Comparison of ENCODE assay signal across 8 mouse cellular contexts in the genomic region with DNA sequence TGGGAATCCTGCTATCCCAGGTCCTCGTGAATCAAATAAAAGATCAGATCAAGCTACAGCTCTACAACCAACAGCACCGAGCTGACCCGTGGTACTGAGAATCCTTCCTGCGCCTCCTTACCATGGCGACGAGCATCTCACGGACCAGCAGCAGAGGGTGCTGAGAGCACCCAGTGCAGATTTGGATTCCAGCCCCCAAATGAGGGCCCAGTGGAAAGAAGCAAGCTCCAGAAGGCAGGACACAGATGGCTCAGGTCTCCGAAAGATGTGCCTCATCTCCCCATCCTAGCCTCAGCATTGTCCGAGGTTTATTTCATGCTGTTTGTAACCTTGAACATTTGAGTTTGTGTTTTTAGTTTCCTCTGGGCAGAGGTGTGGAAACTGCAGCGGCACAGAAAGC. TPM values are rescaled to one million over a fixed set of nuclear protein-coding genes. Genes with fewer than 3 reads are reported as not detected.
DNase-seq lines count a peak whose midpoint lies in the region; ATAC-seq lines count a peak whose summit lies in the region.

No protein-coding gene starts in this region.

- H3K27ac ChIP-seq in heart, embryonic 11.5 days (ENCODE audit: low read depth, low read length): no peak overlapping the region
- H3K27ac ChIP-seq in liver, embryonic 11.5 days (ENCODE audit: low read depth, low read length): no peak overlapping the region
- H3K27ac ChIP-seq in forebrain, embryonic 16.5 days (ENCODE audit: low read length): no peak overlapping the region
- peak overlapping the region; percentile 19; the same call in 1 of the 2 replicates for H3K27ac ChIP-seq in neural tube, embryonic 13.5 days (replicated peaks)

- no peak for ATAC-seq in heart, embryonic 11.5 days (replicated peaks; ENCODE audit: insufficient number of reproducible peaks, low FRiP score, low TSS enrichment)
- ATAC-seq in liver, embryonic 11.5 days (replicated peaks; ENCODE audit: low FRiP score): no peak
- ATAC-seq in forebrain, embryonic 16.5 days: peak; percentile 5; the same call in 1 of the 2 replicates
- 0 out of 2 replicates have a peak, but pooled peaks have one; percentile 7 for ATAC-seq in neural tube, embryonic 13.5 days (ENCODE audit: low read depth)

- H3K9ac ChIP-seq in heart, embryonic 11.5 days (ENCODE audit: low read depth, low read length): no peak overlapping the region
- no peak overlapping the region for H3K9ac ChIP-seq in liver, embryonic 11.5 days (ENCODE audit: low read depth, low read length)
- no peak overlapping the region for H3K9ac ChIP-seq in forebrain, embryonic 16.5 days (replicated peaks; ENCODE audit: low read depth, low read length)
- no peak overlapping the region for H3K9ac ChIP-seq in neural tube, embryonic 13.5 days

- no peaks in the 10 kb centered on the region for H3K9me3 ChIP-seq in heart, embryonic 11.5 days (replicated peaks; ENCODE audit: control insufficient read depth, low read length)
- H3K9me3 ChIP-seq in liver, embryonic 11.5 days (ENCODE audit: control insufficient read depth, low read length): no peaks in the 10 kb centered on the region
- no peaks in the 10 kb centered on the region for H3K9me3 ChIP-seq in forebrain, embryonic 16.5 days (ENCODE audit: control insufficient read depth, low read length)
- no peaks in the 10 kb centered on the region for H3K9me3 ChIP-seq in neural tube, embryonic 13.5 days

- H3K27me3 ChIP-seq in heart, embryonic 11.5 days (ENCODE audit: control insufficient read depth, insufficient read depth, low read length): peaks cover 12% of the 10 kb centered on the region; the same call in 1 of the 2 replicates
- peaks cover 14% of the 10 kb centered on the region for H3K27me3 ChIP-seq in liver, embryonic 11.5 days (replicated peaks; ENCODE audit: control insufficient read depth, insufficient read depth, low read length)
- H3K27me3 ChIP-seq in forebrain, embryonic 16.5 days (replicated peaks; ENCODE audit: control insufficient read depth, insufficient read depth, low read length): no peaks in the 10 kb centered on the region
- peaks cover 11% of the 10 kb centered on the region for H3K27me3 ChIP-seq in neural tube, embryonic 13.5 days

- H3K4me1 ChIP-seq in heart, embryonic 11.5 days (ENCODE audit: control insufficient read depth, insufficient read depth, low read length): peaks cover 8% of the 10 kb centered on the region; the same call in 1 of the 2 replicates
- H3K4me1 ChIP-seq in liver, embryonic 11.5 days (replicated peaks; ENCODE audit: control insufficient read depth, insufficient read depth, low read length): peaks cover 12% of the 10 kb centered on the region
- peaks cover 19% of the 10 kb centered on the region for H3K4me1 ChIP-seq in forebrain, embryonic 16.5 days (replicated peaks; ENCODE audit: control insufficient read depth, insufficient read depth, low read length)
- H3K4me1 ChIP-seq in neural tube, embryonic 13.5 days (replicated peaks): peaks cover 24% of the 10 kb centered on the region

- WGBS in heart, embryonic 11.5 days (ENCODE audit: insufficient replicate concordance): 54% methylated on average over 10 of the region's 10 CpGs
- WGBS in liver, embryonic 11.5 days: 63% methylated on average over 10 of the region's 10 CpGs
- WGBS in forebrain, embryonic 16.5 days: 51% methylated on average over 10 of the region's 10 CpGs
- WGBS in neural tube, embryonic 13.5 days: 64% methylated on average over 10 of the region's 10 CpGs

- H3K36me3 ChIP-seq in heart, embryonic 11.5 days (ENCODE audit: control insufficient read depth, insufficient read depth, low read length): no peaks in the 10 kb centered on the region
- peaks cover 5% of the 10 kb centered on the region for H3K36me3 ChIP-seq in liver, embryonic 11.5 days (ENCODE audit: control insufficient read depth, insufficient read depth, low read length)
- no peaks in the 10 kb centered on the region for H3K36me3 ChIP-seq in forebrain, embryonic 16.5 days (ENCODE audit: control insufficient read depth, insufficient read depth)
- H3K36me3 ChIP-seq in neural tube, embryonic 13.5 days: no peaks in the 10 kb centered on the region

- no peak for DNase-seq in heart, adult 18-20 months
- no peak for DNase-seq in liver, embryonic 11.5 days (ENCODE audit: low spot score)
- DNase-seq in liver: no peak
- DNase-seq in gastrocnemius, postnatal 4 days (ENCODE audit: low spot score in 2 of 2): no peak
- DNase-seq in yolk sac, embryonic 10.5 days (ENCODE audit: low spot score): no peak

- H3K4me2 ChIP-seq in heart, embryonic 11.5 days: peak overlapping the region; percentile 34; the same call in 1 of the 2 replicates
- peak overlapping the region; percentile 31 for H3K4me2 ChIP-seq in liver, embryonic 11.5 days
- H3K4me2 ChIP-seq in forebrain, embryonic 16.5 days (ENCODE audit: low read length): peak overlapping the region; percentile 47; the same call in 1 of the 2 replicates
- peak overlapping the region; percentile 56 for H3K4me2 ChIP-seq in neural tube, embryonic 13.5 days

- H3K4me3 ChIP-seq in heart, embryonic 11.5 days (ENCODE audit: low read depth, low read length): no peak overlapping the region
- no peak overlapping the region for H3K4me3 ChIP-seq in liver, embryonic 11.5 days (ENCODE audit: low read depth, low read length)
- no peak overlapping the region for H3K4me3 ChIP-seq in forebrain, embryonic 16.5 days (replicated peaks; ENCODE audit: low read length)
- no peak overlapping the region for H3K4me3 ChIP-seq in neural tube, embryonic 13.5 days

RNA-seq across cellular contexts. Expression of gene Smo, which starts 17.8 kb away (rescaled TPM):
- polyA plus RNA-seq in heart, embryonic 11.5 days (2014; fragmentation: Nextera tagmentation; extraction: Ambion mirVana): 21.8 and 22.4 TPM in 2 replicates
- total RNA-seq in heart, adult 18-20 months (2021): 1 to 10 TPM; 6.5 to 6.9 TPM
- polyA plus RNA-seq in liver, embryonic 11.5 days (2014; fragmentation: Nextera tagmentation; extraction: Ambion mirVana): 22.3 and 22.5 TPM in 2 replicates
- polyA plus RNA-seq in forebrain, embryonic 16.5 days (2015; fragmentation: Nextera tagmentation; extraction: Ambion mirVana): 11.5 and 11.7 TPM in 2 replicates
- 16.1 and 16.4 TPM in 2 replicates for polyA plus RNA-seq in neural tube, embryonic 13.5 days (2015; fragmentation: Nextera tagmentation; extraction: Ambion mirVana)
- 10 to 100 TPM; 43.7 to 43.9 TPM for total RNA-seq in gastrocnemius, postnatal 4 days (2021)

RNA-seq across cellular contexts. Expression of gene Tspan33, which starts 23.5 kb away (rescaled TPM):
- polyA plus RNA-seq in heart, embryonic 11.5 days (2014; fragmentation: Nextera tagmentation; extraction: Ambion mirVana): 11.9 and 12.1 TPM in 2 replicates
- 1 to 10 TPM; 2.3 to 3.4 TPM for total RNA-seq in heart, adult 18-20 months (2021)
- polyA plus RNA-seq in liver, embryonic 11.5 days (2014; fragmentation: Nextera tagmentation; extraction: Ambion mirVana): 44.8 and 53.0 TPM in 2 replicates
- 4.7 and 6.1 TPM in 2 replicates for polyA plus RNA-seq in forebrain, embryonic 16.5 days (2015; fragmentation: Nextera tagmentation; extraction: Ambion mirVana)
- polyA plus RNA-seq in neural tube, embryonic 13.5 days (2015; fragmentation: Nextera tagmentation; extraction: Ambion mirVana): 5.6 and 7.0 TPM in 2 replicates
- total RNA-seq in gastrocnemius, postnatal 4 days (2021): 1 to 10 TPM; 5.4 to 6.3 TPM

RNA-seq across cellular contexts. Expression of gene Ahcyl2, which starts 50.3 kb away (rescaled TPM):
- polyA plus RNA-seq in heart, embryonic 11.5 days (2014; fragmentation: Nextera tagmentation; extraction: Ambion mirVana): 9.9 and 11.6 TPM in 2 replicates
- total RNA-seq in heart, adult 18-20 months (2021): 10 to 100 TPM; 21.8 to 24.2 TPM
- polyA plus RNA-seq in liver, embryonic 11.5 days (2014; fragmentation: Nextera tagmentation; extraction: Ambion mirVana): 12.0 and 12.5 TPM in 2 replicates
- polyA plus RNA-seq in forebrain, embryonic 16.5 days (2015; fragmentation: Nextera tagmentation; extraction: Ambion mirVana): 11.2 and 17.0 TPM in 2 replicates
- polyA plus RNA-seq in neural tube, embryonic 13.5 days (2015; fragmentation: Nextera tagmentation; extraction: Ambion mirVana): 17.2 and 17.3 TPM in 2 replicates
- total RNA-seq in gastrocnemius, postnatal 4 days (2021): 10 to 100 TPM; 15.2 to 18.4 TPM

Comparison
In these comparisons a context has a peak if more than half of its experiments do, and no peak if none do; other contexts are left out.
1. ATAC-seq: peak in forebrain, embryonic 16.5 days (single experiment) and neural tube, embryonic 13.5 days (single experiment); none in heart, embryonic 11.5 days (single experiment) and liver, embryonic 11.5 days (single experiment).
2. Peak in every context shown above with its lines, with median percentiles within 50 percentile points of each other: H3K4me2 ChIP-seq.